In the genomic region with DNA sequence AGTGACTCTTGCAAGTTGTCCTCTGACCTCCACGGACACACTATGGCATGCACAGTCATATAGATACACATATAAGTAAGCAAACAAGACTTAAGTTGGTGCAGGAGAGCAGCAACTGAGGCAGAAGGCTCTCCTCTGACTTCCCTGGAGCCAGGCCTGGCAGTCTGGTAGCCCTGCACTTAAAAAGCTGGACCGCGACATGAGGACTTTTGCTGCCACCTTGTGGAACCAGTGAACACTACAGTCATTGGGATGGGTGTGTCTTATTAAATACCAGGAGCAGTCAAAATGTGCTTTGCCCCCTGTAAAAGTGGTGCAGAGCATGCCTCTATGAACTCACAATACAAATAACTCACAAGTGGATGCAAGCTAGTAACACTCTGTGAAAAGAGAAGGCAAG, we compare ENCODE assay signal across 9 mouse cellular contexts. TPM values are rescaled to one million over a fixed set of nuclear protein-coding genes. Genes with fewer than 3 reads are reported as not detected.
DNase-seq lines count a peak whose midpoint lies in the region; ATAC-seq and TF ChIP-seq lines count a peak whose summit lies in the region.
"Had no signal": no experiment of that assay in that cellular context is flagged by ENCODE, and none has a peak within 500 bp of the region (broad histone marks: within the 10 kb centered on the region; RNA-seq: fewer than 3 reads in every experiment).

No protein-coding gene starts in this region.

- no peak for ATAC-seq in kidney, embryonic 15.5 days (replicated peaks; ENCODE audit: low FRiP score)
- ATAC-seq in intestine, postnatal 0 days = peak; percentile 34; the same call in 1 of the 2 replicates
- ATAC-seq in midbrain, embryonic 15.5 days (replicated peaks) = peak; percentile 63
- ATAC-seq: Patski had no signal

- H3K4me1 ChIP-seq in kidney, embryonic 15.5 days = peaks cover 35% of the 10 kb centered on the region
- peaks cover 7% of the 10 kb centered on the region; the same call in 1 of the 2 replicates for H3K4me1 ChIP-seq in intestine, postnatal 0 days (replicated peaks; ENCODE audit: control insufficient read depth, insufficient read depth, low read length)
- peaks cover 83% of the 10 kb centered on the region for H3K4me1 ChIP-seq in limb, embryonic 10.5 days
- H3K4me1 ChIP-seq in midbrain, embryonic 15.5 days = peaks cover 6% of the 10 kb centered on the region

- peak; percentile 96 for TF ChIP-seq CTCF in intestine, postnatal 0 days (IDR thresholded peaks at IDR 0.05; ENCODE audit: low read depth)

- H3K9ac ChIP-seq in kidney, embryonic 15.5 days = no peak overlapping the region
- H3K9ac ChIP-seq in intestine, postnatal 0 days (ENCODE audit: low read depth, low read length) = no peak overlapping the region
- no peak overlapping the region for H3K9ac ChIP-seq in midbrain, embryonic 15.5 days

- no peaks in the 10 kb centered on the region; the same call in 1 of the 2 replicates for H3K9me3 ChIP-seq in kidney, embryonic 15.5 days (replicated peaks)
- H3K9me3 ChIP-seq in intestine, postnatal 0 days (ENCODE audit: control insufficient read depth) = no peaks in the 10 kb centered on the region
- H3K9me3 ChIP-seq in limb, embryonic 10.5 days (replicated peaks) = no peaks in the 10 kb centered on the region
- no peaks in the 10 kb centered on the region for H3K9me3 ChIP-seq in midbrain, embryonic 15.5 days

- no peak overlapping the region for H3K4me3 ChIP-seq in kidney, embryonic 15.5 days (replicated peaks)
- H3K4me3 ChIP-seq in intestine, postnatal 0 days (ENCODE audit: low read depth, low read length) = no peak overlapping the region
- H3K4me3 ChIP-seq in limb, embryonic 10.5 days = no peak overlapping the region
- no peak overlapping the region for H3K4me3 ChIP-seq in midbrain, embryonic 15.5 days

- peaks cover 17% of the 10 kb centered on the region for H3K27me3 ChIP-seq in kidney, embryonic 15.5 days
- H3K27me3 ChIP-seq in intestine, postnatal 0 days (replicated peaks; ENCODE audit: control insufficient read depth, insufficient read depth, low read length) = no peaks in the 10 kb centered on the region
- no peaks in the 10 kb centered on the region for H3K27me3 ChIP-seq in limb, embryonic 10.5 days (ENCODE audit: low read depth, poor library complexity, severe bottlenecking)
- H3K27me3 ChIP-seq in midbrain, embryonic 15.5 days (replicated peaks) = no peaks in the 10 kb centered on the region

- 3% methylated on average over 3 of the region's 3 CpGs for WGBS in kidney, embryonic 15.5 days
- 6% methylated on average over 3 of the region's 3 CpGs for WGBS in intestine, postnatal 0 days
- WGBS in limb, embryonic 10.5 days = 5% methylated on average over 3 of the region's 3 CpGs
- WGBS in midbrain, embryonic 15.5 days = 6% methylated on average over 3 of the region's 3 CpGs

- no peaks in the 10 kb centered on the region; the same call in 1 of the 2 replicates for H3K36me3 ChIP-seq in kidney, embryonic 15.5 days
- no peaks in the 10 kb centered on the region for H3K36me3 ChIP-seq in intestine, postnatal 0 days (ENCODE audit: control insufficient read depth, insufficient read depth)
- peaks cover 30% of the 10 kb centered on the region for H3K36me3 ChIP-seq in limb, embryonic 10.5 days
- peaks cover 9% of the 10 kb centered on the region; the same call in 1 of the 2 replicates for H3K36me3 ChIP-seq in midbrain, embryonic 15.5 days (replicated peaks)

- DNase-seq in kidney, adult 11 months = peak; percentile 82
- peak; percentile 73 to 85 for DNase-seq in cerebellum, postnatal 4 days (ENCODE audit: low spot score in 2 of 2)
- peak; percentile 82 to 84 for DNase-seq in gastrocnemius, adult 8-10 months (ENCODE audit: low spot score in 2 of 2)
- peak; percentile 89 for DNase-seq in limb, embryonic 10.5 days (ENCODE audit: low spot score)
- peak; percentile 61 for DNase-seq in spleen, adult 12 weeks (ENCODE audit: low spot score)

- no peak overlapping the region for H3K4me2 ChIP-seq in kidney, embryonic 15.5 days
- no peak overlapping the region for H3K4me2 ChIP-seq in intestine, postnatal 0 days (replicated peaks; ENCODE audit: low read depth)
- H3K4me2 ChIP-seq in midbrain, embryonic 15.5 days = no peak overlapping the region

- H3K27ac ChIP-seq in kidney, embryonic 15.5 days = no peak overlapping the region
- no peak overlapping the region for H3K27ac ChIP-seq in intestine, postnatal 0 days (ENCODE audit: low read depth, low read length)
- no peak overlapping the region for H3K27ac ChIP-seq in limb, embryonic 10.5 days
- no peak overlapping the region for H3K27ac ChIP-seq in midbrain, embryonic 15.5 days

RNA-seq across cellular contexts. Expression of a gene that starts 6.6 kb away (rescaled TPM):
- 7.9 and 8.1 TPM in 2 replicates for polyA plus RNA-seq in kidney, embryonic 15.5 days (2015; fragmentation: Nextera tagmentation; extraction: Ambion mirVana)
- 1 to 10 TPM; 3.3 to 5.2 (median 4.1) TPM for total RNA-seq in gastrocnemius, adult 8-10 months (2022)
- polyA plus RNA-seq in intestine, postnatal 0 days (2015; fragmentation: Nextera tagmentation; extraction: Ambion mirVana) = 9.9 and 10.5 TPM in 2 replicates
- polyA plus RNA-seq in limb, embryonic 10.5 days (2016; fragmentation: Nextera tagmentation; extraction: Ambion mirVana) = 8.7 and 9.0 TPM in 2 replicates
- polyA plus RNA-seq in midbrain, embryonic 15.5 days (2015; fragmentation: Nextera tagmentation; extraction: Ambion mirVana) = 6.8 and 7.6 TPM in 2 replicates

RNA-seq across cellular contexts. Expression of a gene that starts 47.6 kb away (rescaled TPM):
- 3.5 and 4.2 TPM in 2 replicates for polyA plus RNA-seq in kidney, embryonic 15.5 days (2015; fragmentation: Nextera tagmentation; extraction: Ambion mirVana)
- under 1 TPM; 0.10 to 0.17 (median 0.12) TPM for total RNA-seq in gastrocnemius, adult 8-10 months (2022)
- polyA plus RNA-seq in intestine, postnatal 0 days (2015; fragmentation: Nextera tagmentation; extraction: Ambion mirVana) = 0.22 TPM in 2 replicates
- polyA plus RNA-seq in limb, embryonic 10.5 days (2016; fragmentation: Nextera tagmentation; extraction: Ambion mirVana) = 230 and 420 TPM in 2 replicates
- 12.8 and 14.1 TPM in 2 replicates for polyA plus RNA-seq in midbrain, embryonic 15.5 days (2015; fragmentation: Nextera tagmentation; extraction: Ambion mirVana)
- polyA plus RNA-seq: Patski had no signal

Comparison
In these comparisons a context has a peak if more than half of its experiments do, and no peak if none do; other contexts are left out.
1. RNA of a gene that starts 47.6 kb away (polyA plus RNA-seq): 230 to 420 TPM in limb, embryonic 10.5 days; 12.8 to 14.1 TPM in midbrain, embryonic 15.5 days, 3.5 to 4.2 TPM in kidney, embryonic 15.5 days and 0.22 TPM in intestine, postnatal 0 days; every median in the first group is over 10 times any median in the second.
2. Peak in every context shown above with its lines, with median percentiles within 50 percentile points of each other: DNase-seq.